Mouse (Mus musculus) fat pad, adult 2 months (tissue): ENCODE results near the gene Tubb4a.
"Not testable (repeated sequence)": the region's sequence is repeated elsewhere in the genome, so short reads cannot be mapped to it uniquely, and the experiment has no call there.

Source experiments
- DNase-seq: peaks from one replicate; pipeline ENCODE4 v3.0.0-alpha.2; 2011; ENCODE audit warnings: low read depth, low spot score; ENCODE audit errors: extremely low read depth

Tubb4a gene

GRCm38 (mm10) chr17:57087049-57087832 lies at the start of gene Tubb4a:
Gene Tubb4a (minus strand): TSS chr17:57087782.
- DNase-seq: no peak

GRCm38 (mm10) chr17:57135635-57136034 lies 48.1 kb upstream of the Tubb4a start:
- no peak for DNase-seq

DNA sequence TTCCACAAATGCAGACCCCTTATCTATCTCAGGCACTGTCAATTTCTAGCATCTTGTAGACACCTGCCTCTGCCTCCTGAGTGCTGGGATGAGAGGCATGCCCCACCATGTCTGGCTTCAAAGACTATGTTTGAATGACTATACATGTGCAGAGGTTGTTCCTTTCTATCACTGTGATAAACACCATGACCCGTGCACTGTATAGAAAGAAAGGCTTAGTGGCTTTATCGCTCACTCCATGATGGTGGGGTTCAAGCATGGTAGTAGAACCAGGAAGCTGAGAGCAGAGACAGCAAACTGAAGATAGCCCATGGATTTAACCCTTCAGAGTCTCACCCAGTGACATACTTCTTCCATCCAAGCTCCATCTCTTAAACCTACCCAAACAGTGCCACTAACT lies 47.1 kb upstream of the Tubb4a start:
- DNase-seq: no peak

DNA sequence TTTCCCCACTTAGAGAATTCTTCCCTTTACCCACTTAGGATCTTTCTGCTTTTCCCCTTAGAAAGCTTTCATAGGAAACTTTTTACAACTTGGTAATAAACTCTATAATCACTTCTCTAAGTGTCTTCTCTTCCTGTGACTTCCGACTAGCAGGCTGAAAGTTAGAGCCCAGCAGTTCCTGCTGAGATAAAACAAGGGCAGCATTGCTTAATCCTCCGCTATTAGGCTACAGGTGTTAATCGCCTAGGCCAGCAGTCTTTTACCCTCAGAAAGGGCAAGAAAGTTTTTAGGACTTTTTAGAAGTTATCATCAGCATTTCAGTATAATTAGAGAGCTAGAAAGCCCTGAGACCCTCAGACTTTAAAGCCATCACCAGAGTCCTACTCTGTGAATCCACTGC lies 46.4 kb upstream of the Tubb4a start:
- DNase-seq: not testable (repeated sequence)

GRCm38 (mm10) chr17:57131793-57132192 lies 44.2 kb upstream of the Tubb4a start:
- DNase-seq: no peak

DNA sequence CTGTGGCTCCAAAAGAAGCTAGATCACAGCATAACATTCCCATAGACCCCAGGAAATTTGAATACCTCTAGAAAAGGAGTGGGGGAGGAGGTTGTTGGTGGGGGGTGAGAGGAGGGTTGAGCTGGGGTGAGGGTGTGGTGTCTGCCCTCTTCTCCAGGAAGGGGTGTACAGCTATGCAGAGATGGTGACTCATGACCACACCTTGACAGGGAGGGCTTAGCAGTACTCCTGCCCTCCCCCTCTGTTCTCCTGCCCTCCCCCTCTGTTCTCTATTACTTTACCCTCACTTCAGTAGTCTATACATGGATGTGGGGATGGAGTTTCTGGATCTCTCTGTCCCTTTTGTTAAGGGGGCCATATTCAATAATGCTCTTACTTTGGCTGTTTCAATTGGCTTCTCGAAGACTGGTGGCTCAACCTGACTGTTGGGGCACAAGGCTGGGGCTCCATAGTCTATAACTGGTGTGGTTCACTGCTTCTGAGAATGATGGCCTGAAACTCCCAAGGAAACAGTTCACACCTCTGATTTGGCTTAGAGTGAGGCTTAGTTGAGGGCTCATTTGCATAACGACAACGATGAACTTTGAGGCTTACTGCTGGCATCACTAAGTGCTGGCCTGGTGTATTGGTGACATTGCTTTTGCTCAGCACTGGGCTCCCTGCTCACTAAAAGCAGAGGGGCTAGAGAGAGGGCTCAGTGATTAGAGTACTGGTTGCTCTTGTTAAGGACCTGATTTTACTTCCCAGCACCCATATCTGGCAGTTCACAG lies 38.5 kb upstream of the Tubb4a start:
- no peak for DNase-seq

- no peak for DNase-seq
Observed at GRCm38 (mm10) chr17:57124792-57125191, 37.2 kb upstream of the Tubb4a start.

DNA sequence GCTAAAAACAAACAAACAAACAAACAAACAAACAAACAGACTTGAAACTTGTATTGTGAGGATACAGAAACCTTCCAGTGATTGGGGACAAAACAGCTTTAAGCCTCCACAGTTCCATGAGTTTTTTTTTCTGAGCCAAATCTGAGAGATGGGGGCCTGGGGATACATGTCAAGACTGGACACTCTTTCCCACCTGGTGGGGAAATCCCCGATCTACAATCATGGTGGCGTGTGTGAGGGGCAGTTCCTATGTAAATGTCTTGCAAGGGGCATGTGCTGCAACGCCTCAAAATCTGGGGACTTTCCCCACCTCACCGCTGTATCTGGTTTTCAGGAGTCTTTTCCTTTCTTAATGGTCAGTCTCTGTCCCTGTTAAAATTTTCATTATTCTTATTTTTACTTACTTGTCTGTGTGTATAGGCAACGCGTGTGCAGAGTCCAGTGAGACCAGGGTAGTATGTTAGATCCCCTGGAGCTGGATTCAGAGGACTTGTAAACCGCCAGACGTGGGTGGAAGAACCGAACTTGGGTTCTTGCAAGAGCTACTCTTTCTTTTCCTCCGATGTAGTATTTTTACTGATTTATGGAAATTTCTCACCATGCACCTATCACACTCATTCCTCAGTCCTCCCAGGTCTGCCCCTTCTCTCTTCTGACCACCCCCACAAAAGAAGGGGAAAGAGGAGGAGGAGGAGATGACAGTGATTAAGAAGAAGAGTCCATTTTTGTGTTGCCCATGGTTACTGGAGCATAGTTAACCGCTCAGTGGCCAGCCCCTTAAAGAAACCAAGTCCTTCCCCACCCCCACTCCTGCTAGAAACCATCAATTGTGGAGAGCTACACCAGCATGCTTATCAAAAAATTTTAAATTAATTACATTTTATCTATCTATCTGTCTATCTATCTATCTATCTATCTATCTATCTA lies 35.9 kb upstream of the Tubb4a start:
- no peak for DNase-seq

GRCm38 (mm10) chr17:57121856-57122255 lies 34.3 kb upstream of the Tubb4a start:
- DNase-seq: no peak

- DNase-seq: no peak
Observed at GRCm38 (mm10) chr17:57118524-57119349, 31.2 kb upstream of the Tubb4a start.

DNA sequence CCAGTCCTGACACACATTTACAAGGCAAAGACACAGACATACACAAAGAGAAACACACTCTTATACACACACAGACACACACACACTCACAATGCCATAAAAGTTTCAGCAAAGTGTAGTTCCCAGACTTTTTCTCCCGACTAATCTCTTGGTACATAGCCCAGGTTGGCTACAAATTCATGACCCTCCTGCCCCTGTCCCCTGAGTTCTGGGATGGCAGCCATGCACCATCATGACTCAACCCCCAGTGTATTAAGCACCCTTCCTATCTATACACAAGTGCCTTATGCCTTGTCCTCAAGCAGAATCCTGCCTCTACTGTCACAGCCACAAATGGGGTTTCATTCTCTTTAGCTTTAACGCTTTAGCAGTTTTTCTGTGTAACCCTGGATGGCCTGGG lies 29.2 kb upstream of the Tubb4a start:
- no peak for DNase-seq

GRCm38 (mm10) chr17:57112768-57113474 lies 25.3 kb upstream of the Tubb4a start:
- DNase-seq: no peak

- DNase-seq: no peak
Observed at GRCm38 (mm10) chr17:57110005-57110404, 22.4 kb upstream of the Tubb4a start.

DNA sequence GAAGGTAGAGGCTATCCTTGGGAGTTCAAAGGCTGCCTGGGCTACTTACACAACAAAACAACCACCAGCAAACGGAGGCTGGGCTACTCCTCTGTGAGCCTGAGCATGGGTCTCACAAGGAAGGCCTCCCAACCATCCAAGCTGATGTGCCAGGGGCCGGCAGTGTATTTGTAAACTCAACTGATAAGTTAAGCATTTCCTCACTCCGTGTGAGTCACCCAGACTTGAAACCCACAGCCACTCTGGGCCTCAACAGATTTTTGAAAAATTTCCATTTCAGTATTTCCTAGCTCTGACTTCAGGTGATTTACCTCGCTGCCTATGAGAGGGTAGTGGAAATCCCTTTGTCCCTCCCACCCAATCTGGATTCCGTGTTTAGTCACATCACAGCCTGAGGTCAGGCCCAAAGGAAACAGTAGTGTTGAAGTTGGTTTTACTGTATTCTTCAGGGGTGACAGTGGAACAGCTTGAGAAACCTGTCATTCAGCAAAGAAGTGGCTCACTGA lies 21.1 kb upstream of the Tubb4a start:
- no peak for DNase-seq

DNA sequence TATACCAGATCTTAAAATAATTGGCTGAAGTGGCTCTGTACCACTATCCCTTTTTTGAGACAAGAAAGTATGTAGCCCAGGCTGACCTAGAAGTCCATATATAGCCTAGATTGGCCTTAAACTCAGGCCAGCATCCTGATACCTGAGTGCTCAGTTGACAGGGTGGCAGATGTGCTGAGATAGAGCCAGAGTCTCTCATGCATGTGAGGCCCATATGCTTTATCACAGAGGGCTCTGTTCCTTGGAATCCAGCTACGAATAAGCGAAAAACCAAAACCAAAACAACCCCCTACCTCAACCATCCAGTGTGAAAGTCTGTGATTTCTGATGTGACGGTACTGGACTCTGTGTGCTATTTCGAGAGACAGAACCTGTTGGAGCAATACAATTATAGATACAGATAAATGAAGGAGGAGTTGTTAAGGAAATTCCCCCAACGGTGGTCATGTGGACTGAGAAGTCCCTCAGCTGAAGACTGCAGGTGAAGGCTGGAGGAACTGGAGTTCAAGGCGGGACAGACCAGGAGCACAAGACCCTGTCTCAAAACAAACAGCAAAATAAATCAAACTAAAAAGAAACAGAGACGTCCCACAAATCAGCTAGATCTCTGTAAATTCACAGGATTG lies 20.6 kb upstream of the Tubb4a start:
- DNase-seq: no peak

GRCm38 (mm10) chr17:57107064-57107463 lies 19.5 kb upstream of the Tubb4a start:
- no peak for DNase-seq

DNA sequence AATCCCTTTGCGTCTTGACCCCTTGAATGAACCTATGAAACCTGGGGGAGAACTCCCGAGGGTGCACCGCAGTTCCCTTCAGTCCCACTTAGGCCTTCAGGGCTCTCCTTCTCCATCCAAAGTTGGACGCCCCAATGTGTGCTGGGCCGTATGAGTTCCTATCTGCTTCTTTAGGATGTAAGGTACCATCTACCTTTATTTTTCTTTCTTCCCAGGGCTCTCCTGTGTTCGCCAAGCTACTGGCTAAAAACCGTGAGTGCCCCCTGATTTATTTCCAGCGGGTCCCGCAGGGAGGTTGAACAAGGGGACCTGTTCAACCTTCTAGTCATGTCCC lies 18.4 kb upstream of the Tubb4a start:
- DNase-seq: no peak

DNA sequence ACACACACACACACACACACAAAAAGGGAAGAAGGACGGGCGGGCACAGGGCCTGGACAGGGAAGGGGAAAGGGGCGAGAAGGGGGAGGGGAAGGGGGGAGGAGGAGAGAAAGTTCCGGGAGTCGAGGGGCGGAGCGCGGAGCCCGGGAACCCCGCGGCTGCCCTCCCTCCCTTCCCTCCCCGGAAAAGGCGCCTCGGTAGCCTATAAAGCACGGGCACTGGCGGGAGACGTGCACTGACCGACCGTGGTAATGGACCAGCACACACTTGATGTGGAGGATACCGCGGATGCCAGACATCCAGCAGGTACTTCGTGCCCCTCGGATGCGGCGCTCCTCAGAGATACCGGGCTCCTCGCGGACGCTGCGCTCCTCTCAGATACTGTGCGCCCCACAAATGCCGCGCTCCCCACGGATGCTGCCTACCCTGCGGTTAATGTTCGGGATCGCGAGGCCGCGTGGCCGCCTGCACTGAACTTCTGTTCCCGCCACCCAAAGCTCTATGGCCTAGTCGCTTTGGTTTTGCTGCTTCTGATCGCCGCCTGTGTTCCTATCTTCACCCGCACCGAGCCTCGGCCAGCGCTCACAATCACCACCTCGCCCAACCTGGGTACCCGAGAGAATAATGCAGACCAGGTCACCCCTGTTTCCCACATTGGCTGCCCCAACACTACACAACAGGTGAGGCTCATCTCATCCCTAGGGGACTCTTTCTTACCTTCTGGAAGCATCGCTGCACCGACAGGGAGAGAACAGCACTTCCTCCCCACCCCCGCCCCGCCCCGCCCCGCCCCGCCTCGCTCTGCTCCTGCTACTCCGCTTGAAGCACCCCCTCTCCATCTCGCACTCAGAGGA lies 17.8 kb upstream of the Tubb4a start, which contains the start of gene Tnfsf9:
Gene Tnfsf9, plus strand, starts transcription at position 145 of the 854 bp plus-strand sequence.
- DNase-seq: no peak
